Mouse (Mus musculus) embryonic facial prominence, embryonic 10.5 days (tissue): ENCODE data around the gene Sec62. TPM values are rescaled to one million over a fixed set of nuclear protein-coding genes. Genes with fewer than 3 reads are reported as not detected.

Experiments
- polyA plus RNA-seq: library from polyadenylated mRNA; unstranded; fragments of >200 nt; fragmentation: Nextera tagmentation; extraction: Ambion mirVana; gene quantifications from 2 replicates; pipeline ENCODE4 v1.2.1, GENCODE M21; 2016

Sec62 gene
- polyA plus RNA-seq, 1 experiment from 2014 or later = 58.1 TPM

Other genes starting within 250 kb of the Sec62 start
- gene Mecom, start 244.9 kb upstream of the Sec62 start, polyA plus RNA-seq = 52.0 and 53.0 TPM in 2 replicates
- not detected in 2 replicates for gene Actrt3, start 192.9 kb upstream of the Sec62 start, polyA plus RNA-seq
- gene Mynn, start 190.8 kb upstream of the Sec62 start, polyA plus RNA-seq = 30.0 and 32.1 TPM in 2 replicates
- not detected in 2 replicates for gene Lrriq4, start 148.4 kb upstream of the Sec62 start, polyA plus RNA-seq
- gene Lrrc34, start 145.0 kb upstream of the Sec62 start, polyA plus RNA-seq = 2.4 and 3.0 TPM in 2 replicates
- gene Lrrc31, start 93.0 kb upstream of the Sec62 start, polyA plus RNA-seq = not detected in 2 replicates
- gene Samd7, start 46.6 kb upstream of the Sec62 start, polyA plus RNA-seq = not detected in 2 replicates
- 1.2 and 1.6 TPM in 2 replicates for gene Gpr160, start 63.1 kb downstream of the Sec62 start, polyA plus RNA-seq
- gene Phc3, start 176.5 kb downstream of the Sec62 start, polyA plus RNA-seq = 4.1 and 4.8 TPM in 2 replicates
- 43.5 TPM in 2 replicates for gene Prkci, start 202.9 kb downstream of the Sec62 start, polyA plus RNA-seq